Mouse (Mus musculus) v-Abl transformed pro-B cells (cell line): ENCODE measurements around the gene B4galnt4.
"Not testable (repeated sequence)": the region's sequence is repeated elsewhere in the genome, so short reads cannot be mapped to it uniquely, and the experiment has no call there.

Source experiments
- in situ Hi-C, 2 experiments: fragments of 400-800 bp; cut with MboI; formaldehyde crosslinking; loops; one replicate each; pipeline ENCODE4 v1.15.1; 2025; ENCODE audit not compliant: unreplicated experiment in 2 of 2

B4galnt4 gene

GRCm38 (mm10) chr7:141060426-141061242 lies at the start of gene B4galnt4:
B4galnt4 (plus strand) TSS chr7:141061104.
- in situ Hi-C loops, result loop anchor here in 1 of 2 experiments (25.0 kb wide), 1 partner anchor 948 kb away; the partner anchor contains the start of genes Echs1, Fuom and Paox

DNA sequence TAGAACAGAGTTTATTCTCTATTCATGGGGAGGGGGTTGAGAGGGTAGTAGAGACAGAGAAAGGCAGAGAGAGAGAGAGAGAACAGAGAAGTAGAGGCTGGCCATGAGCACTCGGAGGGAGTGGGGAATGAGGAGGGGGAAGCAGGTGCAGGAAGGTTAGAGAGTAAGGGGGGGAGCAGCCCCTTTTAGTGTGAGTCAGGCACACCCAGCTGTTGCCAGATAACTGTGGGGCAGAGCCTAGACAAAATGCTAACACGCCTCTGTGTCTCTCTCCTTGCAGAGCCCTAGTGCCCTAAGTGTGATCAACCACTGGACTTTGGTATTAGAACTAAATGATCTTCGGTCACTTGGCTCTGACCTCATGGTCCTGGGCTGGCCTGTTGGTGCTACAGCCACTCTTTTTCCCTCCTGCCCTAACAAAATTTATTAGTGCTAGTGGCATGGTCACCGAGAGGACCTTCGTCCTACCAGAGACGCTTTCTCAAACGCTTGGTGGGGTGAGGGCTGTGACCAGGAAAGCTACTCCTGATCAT lies 49.6 kb upstream of the B4galnt4 start:
- in situ Hi-C loops, result loop anchor here (5.0 kb wide), 2 partner anchors 36 to 54 kb away; partner anchors contain the start of genes Gm45717 (in 1 of the 2) and Ifitm2 (in 1 of the 2)

GRCm38 (mm10) chr7:141016707-141017697 lies 43.9 kb upstream of the B4galnt4 start:
- in situ Hi-C loops, result no loop called here

GRCm38 (mm10) chr7:141017824-141018223 lies 43.1 kb upstream of the B4galnt4 start, which contains the start of gene Ifitm6:
Ifitm6 (minus strand) TSS chr7:141017924.
- in situ Hi-C loops, result not testable (repeated sequence)

DNA sequence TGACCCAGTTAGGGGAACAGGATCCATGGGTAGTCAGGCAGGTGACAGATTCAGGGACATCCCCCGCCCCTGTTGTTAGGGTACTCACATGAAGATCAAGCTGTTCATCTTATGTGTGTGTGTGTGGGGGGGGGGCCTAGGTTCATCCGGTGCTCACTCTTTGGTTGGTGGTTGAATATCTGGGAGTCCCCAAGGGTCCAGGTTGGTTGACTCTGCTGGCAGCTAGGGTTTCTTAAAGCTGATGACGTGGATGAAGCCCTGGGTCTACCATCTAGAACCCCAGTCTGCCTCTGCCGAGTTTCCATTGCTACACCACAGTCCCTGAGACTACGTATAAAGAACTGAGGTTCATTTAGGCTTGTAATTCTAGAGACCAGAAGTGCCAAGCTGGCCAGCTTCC lies 41.9 kb upstream of the B4galnt4 start:
- in situ Hi-C loops, result no loop called here

DNA sequence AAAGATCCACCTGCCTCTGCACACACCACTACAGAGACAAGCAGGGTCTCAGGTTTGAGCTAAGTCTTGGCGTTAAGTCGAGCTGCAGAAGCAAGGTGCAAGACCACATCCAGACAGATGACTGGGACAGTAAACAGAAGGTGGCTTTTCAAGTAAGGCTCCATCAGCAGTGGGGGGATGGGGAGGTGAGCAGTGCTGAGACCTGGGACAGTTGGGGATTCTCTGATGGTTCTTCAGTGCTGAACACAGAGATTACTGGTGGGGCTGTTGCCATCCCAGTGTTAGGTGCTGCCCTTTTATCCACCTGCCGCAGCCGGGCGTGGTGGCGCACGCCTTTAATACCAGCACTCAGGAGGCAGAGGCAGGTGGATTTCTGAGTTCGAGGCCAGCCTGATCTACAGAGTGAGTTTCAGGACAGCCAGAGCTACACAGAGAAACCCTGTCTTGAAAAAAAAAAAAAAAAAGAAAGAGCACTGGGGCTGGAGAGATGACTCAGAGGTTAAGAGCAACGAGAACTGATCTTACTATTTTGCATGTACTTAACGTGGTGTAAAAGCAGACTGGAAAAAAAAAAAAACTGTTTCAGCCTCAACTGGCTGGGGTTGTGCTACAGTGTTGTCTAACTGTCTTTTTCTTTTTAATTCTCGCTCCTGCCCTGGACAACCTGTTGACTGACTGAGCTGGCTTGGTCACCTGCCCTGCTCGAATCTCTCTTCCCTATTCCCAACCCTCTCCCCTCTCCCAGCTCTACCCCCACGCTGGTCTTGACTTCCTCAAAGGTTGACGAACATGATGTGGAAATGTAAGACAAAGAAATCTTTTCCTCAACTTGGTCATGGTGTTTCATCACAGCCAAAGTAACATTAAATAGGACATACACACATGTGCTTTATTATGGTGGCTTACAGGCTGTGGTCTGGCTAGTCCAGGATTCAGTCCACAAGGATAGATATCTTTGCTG lies 39.1 kb upstream of the B4galnt4 start:
- in situ Hi-C loops, result no loop called here

DNA sequence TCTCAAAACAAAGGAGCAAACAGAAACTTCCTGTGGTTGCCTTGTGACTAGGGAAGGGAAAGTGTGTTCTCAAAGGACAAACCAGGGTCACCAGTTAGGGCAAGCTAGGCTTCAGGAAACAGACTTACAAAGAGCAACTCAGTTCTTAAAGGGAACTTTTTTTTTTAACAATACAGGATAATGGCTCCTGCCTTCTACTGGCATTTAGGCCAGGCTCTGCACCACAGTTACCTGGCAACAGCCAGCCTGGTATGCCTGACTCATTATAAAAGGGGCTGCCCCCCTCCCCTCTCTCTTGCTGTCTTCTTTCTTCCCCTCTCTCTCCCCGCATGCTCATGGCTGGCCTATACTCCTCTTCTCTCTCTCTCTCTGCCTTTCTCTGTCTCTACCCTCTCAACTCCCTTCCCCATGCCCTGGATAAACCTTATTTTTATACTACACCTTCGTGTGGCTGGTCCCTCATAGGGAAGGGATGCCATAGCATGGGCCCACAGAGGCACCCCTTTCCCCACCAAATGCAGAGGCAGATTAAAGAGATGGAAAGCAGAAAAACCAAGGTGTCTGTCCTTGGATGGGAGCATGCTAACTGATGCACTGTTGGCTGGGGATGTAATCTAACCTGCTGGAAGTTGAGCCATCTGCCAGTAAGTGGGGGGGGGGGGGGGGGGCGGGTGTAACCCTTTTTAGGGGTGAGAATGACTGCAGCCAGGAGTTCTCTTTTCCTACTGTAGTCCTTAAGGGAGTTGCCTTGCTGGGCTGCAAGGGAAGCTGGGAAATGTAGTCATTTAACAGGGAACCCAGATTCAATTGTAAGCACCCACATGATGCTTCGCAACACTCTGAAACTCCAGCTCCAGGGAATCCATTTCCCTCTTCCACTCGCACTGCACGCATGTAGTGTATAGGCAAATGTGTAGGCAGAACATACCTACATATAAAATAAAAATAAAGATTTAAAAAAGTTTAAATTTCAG lies 35.8 kb upstream of the B4galnt4 start:
- in situ Hi-C loops, result no loop called here

GRCm38 (mm10) chr7:141026097-141026739 lies 34.7 kb upstream of the B4galnt4 start:
- in situ Hi-C loops, result no loop called here

DNA sequence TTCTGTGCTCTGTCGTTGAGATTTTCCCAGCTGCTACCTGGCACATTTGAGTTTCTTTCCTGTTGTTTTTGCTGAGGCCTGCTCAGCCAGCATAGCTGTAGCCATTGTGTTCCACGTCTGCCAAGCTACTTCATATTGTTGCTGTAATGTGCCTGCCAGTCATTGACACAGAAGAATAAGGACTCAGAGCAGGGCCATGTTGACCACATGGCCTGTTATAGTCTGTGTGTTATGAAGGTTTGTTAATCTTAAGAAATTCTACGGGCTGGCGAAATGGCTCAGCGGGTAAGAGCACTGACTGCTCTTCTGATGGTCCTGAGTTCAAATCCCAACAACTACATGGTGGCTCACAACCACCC lies 34.2 kb upstream of the B4galnt4 start:
- in situ Hi-C loops, result no loop called here

DNA sequence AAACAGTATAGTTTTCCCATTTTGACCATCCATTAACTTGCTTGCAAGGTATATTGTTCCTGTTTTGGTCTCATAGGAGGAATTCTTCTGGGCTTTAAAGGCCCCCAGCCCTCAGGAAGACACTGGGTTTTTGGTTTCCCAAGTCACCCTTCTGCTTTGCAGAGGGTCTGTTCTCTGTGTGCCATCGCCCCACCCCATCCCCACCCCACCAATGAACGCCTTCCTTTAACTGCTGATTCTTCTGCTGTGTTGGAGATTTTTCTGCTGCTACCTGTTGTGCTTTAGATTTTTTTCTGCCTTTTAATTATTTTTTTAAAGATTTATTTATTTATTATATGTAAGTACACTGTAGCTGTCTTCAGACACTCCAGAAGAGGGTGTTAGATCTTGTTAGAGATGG lies 32.1 kb upstream of the B4galnt4 start, which contains the start of gene Gm17387:
Gene Gm17387, plus strand, starts transcription at position 301 of the 400 bp plus-strand sequence.
- in situ Hi-C loops, result no loop called here

DNA sequence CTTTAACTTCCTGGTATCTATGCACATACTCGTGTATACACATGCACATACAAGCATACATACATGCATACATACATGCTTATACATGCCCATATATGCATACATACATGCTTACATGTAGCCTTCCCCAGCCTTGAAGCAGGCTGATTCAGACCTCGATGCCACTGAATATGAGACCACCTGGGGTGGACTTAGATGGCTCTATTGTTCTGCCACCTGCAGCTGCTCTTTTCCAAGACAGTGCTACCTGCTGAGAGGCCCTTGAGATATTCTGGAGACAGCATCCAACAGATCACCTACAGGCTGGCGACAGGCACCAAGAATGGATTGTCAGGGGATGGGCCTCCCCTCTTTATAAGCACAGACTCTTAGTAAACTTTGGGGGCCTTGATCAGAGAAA lies 30.5 kb upstream of the B4galnt4 start:
- in situ Hi-C loops, result no loop called here

GRCm38 (mm10) chr7:141032458-141033167 lies 28.3 kb upstream of the B4galnt4 start:
- in situ Hi-C loops, result no loop called here

- in situ Hi-C loops, result not testable (repeated sequence)
Measured at GRCm38 (mm10) chr7:141036624-141037023, 24.3 kb upstream of the B4galnt4 start.

GRCm38 (mm10) chr7:141038090-141039032 lies 22.5 kb upstream of the B4galnt4 start:
- in situ Hi-C loops, result no loop called here

DNA sequence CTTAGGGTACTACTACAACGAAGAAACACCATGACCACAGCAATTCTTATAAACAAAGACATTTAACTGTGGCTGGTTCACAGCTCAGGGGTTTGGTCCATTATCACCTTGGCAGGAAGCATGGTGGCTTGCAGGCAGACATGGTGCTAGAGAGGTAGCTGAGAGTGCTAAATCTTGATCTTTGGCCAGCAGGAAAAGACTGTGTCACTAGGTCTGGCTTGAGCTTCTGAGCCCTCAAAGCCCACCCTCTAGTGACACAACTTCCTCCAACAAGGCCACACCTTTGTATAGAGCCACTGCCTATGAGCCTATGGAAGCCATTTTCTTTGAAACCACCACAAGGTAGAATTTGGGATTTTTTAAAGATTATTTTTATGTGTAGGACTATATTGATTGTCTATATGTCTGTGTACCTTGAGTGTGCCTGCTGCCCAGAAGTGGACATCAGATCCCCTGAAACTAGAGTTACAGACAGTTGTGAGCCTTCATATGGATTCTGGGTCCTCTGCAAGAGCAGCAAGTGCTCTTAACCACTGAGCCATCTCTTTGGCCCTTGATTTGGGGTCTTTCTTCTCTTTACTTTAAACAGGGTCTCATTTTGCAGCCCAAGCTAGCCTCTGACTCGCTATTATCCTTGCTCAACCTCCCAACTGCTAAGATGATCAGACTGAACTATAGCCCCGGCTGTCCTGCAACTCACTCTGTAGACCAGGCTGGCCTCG lies 21.4 kb upstream of the B4galnt4 start:
- in situ Hi-C loops, result no loop called here
